Mouse (Mus musculus): ENCODE results near the gene Mrps35. TPM values are rescaled to one million over a fixed set of nuclear protein-coding genes. Genes with fewer than 3 reads are reported as not detected.

Gene Mrps35
- total and polyA plus RNA-seq, 2 experiments from 2014 or later = 17.6 to 196 TPM

DNA sequence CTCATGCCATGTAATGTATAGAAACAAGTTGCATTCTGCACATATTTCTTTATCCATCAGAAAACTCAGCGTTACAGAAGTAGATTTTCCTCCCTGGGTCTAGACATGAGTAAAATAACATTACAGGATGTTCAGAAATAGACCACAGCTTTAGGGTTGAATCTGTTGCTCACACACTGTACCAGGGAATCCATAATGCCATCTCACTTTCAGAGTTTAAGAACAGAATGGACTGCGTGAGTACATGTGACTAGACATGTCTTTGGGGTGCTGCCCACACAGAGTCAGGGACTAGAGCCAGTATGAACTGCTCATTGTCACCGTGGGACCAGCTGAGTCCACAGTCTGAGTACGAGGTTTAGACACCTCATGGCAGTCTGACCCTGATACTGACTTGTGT lies 43.9 kb upstream of the Mrps35 start:
- Histone ChIP-seq H3K4me3 (ENCODE audit: low read depth, low read length) (no peak overlapping the region), H3K36me3 (replicated peaks; ENCODE audit: control insufficient read depth, insufficient read depth, low read length) (peaks cover 63% of the 10 kb centered on the region), H3K4me1 (ENCODE audit: control insufficient read depth, insufficient read depth) (no peaks in the 10 kb centered on the region), H3K27me3 (ENCODE audit: control insufficient read depth, insufficient read depth, low read length) (no peaks in the 10 kb centered on the region), H3K27ac (ENCODE audit: low read depth) (no peak overlapping the region), H3K4me2 (ENCODE audit: low read depth, low read length) (no peak overlapping the region), H3K9ac (replicated peaks; ENCODE audit: low read depth, low read length) (no peak overlapping the region), H3K9me3 (replicated peaks; ENCODE audit: control insufficient read depth, low read length) (no peaks in the 10 kb centered on the region)
- 87% methylated on average over 4 of the region's 4 CpGs for WGBS
- TF ChIP-seq EP300 (IDR thresholded peaks at IDR 0.05; ENCODE audit: low read depth) = no peak
- no peak for TF ChIP-seq CTCF (IDR thresholded peaks at IDR 0.05; ENCODE audit: low read depth)
- DNase-seq (ENCODE audit: low spot score) (no peak), ATAC-seq (ENCODE audit: insufficient read depth, low read depth) (no peak)

DNA sequence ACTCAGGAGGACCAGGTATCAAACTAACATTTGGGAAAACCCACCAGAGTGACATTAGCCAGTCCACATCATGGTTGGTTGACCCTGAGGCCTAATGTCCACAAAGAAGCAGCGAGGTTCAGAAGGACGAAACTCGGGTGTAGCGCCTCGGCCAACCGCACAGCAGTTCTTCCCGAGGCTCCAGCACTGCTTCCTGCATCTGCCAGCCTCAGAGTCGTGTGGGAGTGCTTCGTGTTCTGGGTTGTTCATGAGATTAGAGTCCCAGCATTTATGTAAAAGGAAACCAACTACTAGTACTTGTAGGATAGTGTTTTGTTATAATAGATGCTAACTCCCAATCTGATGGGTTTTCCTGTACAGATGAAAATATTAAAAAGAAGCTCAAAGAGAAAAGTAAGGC lies 43.3 kb upstream of the Mrps35 start:
- H3K27ac ChIP-seq (ENCODE audit: low read depth) = no peak overlapping the region
- no peaks in the 10 kb centered on the region for H3K4me1 ChIP-seq (ENCODE audit: control insufficient read depth, insufficient read depth)
- ATAC-seq (ENCODE audit: insufficient read depth, low read depth) (no peak), DNase-seq (ENCODE audit: low spot score) (no peak)
- H3K36me3 ChIP-seq (replicated peaks; ENCODE audit: control insufficient read depth, insufficient read depth, low read length) = peaks cover 65% of the 10 kb centered on the region
- no peak overlapping the region for H3K9ac ChIP-seq (replicated peaks; ENCODE audit: low read depth, low read length)
- no peak overlapping the region for H3K4me3 ChIP-seq (ENCODE audit: low read depth, low read length)
- TF ChIP-seq EP300 (IDR thresholded peaks at IDR 0.05; ENCODE audit: low read depth) (no peak), CTCF (IDR thresholded peaks at IDR 0.05; ENCODE audit: low read depth) (no peak)
- WGBS = 83% methylated on average over 9 of the region's 9 CpGs
- H3K9me3 ChIP-seq (replicated peaks; ENCODE audit: control insufficient read depth, low read length) = no peaks in the 10 kb centered on the region
- H3K4me2 ChIP-seq (ENCODE audit: low read depth, low read length) = no peak overlapping the region
- no peaks in the 10 kb centered on the region for H3K27me3 ChIP-seq (ENCODE audit: control insufficient read depth, insufficient read depth, low read length)

DNA sequence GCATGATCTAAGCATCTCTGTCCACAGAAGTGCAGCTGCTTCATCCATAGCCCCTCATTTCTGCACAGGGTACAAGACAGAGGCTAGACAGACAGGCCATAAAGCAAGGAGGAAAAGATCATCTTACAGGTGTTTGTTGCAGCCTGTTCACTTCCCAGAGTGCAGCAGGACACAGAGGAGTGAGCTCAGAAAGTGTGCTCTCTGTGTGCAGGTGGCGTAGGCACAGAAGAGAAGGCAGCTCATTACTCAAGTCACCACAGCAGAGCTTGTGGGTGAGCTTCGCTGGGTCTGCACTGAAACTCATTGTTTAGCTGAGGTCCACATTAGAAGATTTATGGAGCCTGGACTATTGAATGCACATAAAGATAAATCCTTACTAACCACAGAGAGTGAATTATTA lies 42.8 kb upstream of the Mrps35 start:
- no peak for DNase-seq (ENCODE audit: low spot score)
- no peak for TF ChIP-seq CTCF (IDR thresholded peaks at IDR 0.05; ENCODE audit: low read depth)
- no peak for TF ChIP-seq EP300 (IDR thresholded peaks at IDR 0.05; ENCODE audit: low read depth)
- no peaks in the 10 kb centered on the region for H3K4me1 ChIP-seq (ENCODE audit: control insufficient read depth, insufficient read depth)
- H3K4me2 ChIP-seq (ENCODE audit: low read depth, low read length) = no peak overlapping the region
- WGBS = 90% methylated on average over 2 of the region's 2 CpGs
- no peak overlapping the region for H3K4me3 ChIP-seq (ENCODE audit: low read depth, low read length)
- H3K27ac ChIP-seq (ENCODE audit: low read depth) = no peak overlapping the region
- no peaks in the 10 kb centered on the region for H3K9me3 ChIP-seq (replicated peaks; ENCODE audit: control insufficient read depth, low read length)
- no peak overlapping the region for H3K9ac ChIP-seq (replicated peaks; ENCODE audit: low read depth, low read length)
- no peak for ATAC-seq (ENCODE audit: insufficient read depth, low read depth)
- H3K36me3 ChIP-seq (replicated peaks; ENCODE audit: control insufficient read depth, insufficient read depth, low read length) = peaks cover 65% of the 10 kb centered on the region
- H3K27me3 ChIP-seq (ENCODE audit: control insufficient read depth, insufficient read depth, low read length) = no peaks in the 10 kb centered on the region

DNA sequence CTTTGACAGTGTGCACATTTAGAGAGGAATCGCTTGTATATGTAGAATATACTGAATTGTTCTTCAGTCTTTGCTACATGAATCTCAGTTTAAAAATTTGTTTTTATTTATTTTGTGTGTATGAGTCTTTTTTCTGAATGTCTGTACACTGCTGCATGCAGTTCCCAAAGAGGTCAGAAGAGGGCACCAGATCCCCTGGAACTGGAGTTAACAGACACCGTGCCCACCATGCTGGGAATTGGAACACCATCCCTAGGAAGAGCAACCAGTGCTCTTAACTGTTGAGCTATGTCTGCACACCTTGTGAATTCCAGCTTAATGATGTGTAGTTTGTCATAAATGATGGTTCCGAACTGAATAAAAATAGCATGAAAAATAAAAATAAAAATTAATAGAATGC lies 34.4 kb upstream of the Mrps35 start:
- peaks cover 62% of the 10 kb centered on the region for H3K36me3 ChIP-seq (replicated peaks; ENCODE audit: control insufficient read depth, insufficient read depth, low read length)
- no peak overlapping the region for H3K4me3 ChIP-seq (ENCODE audit: low read depth, low read length)

DNA sequence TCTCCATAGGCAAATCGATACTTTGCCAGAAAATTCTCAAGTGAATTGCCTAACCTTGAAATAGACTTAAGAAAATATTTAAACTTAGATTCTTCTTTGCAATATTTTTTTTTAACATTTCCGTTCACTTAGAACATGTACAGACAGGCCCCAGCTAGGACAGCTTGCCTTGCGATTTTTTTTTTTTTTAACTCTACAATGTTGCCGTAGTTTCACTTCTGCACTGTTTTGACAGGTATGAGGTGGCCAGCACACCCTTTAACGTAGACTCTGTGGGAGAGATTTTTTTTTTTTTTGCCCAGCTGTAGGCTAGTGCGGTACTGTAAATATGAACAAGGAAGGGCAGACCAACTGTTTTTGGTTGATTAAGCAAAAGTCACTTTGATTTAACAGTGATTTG lies 32.2 kb upstream of the Mrps35 start:
- Histone ChIP-seq H3K27me3 (ENCODE audit: control insufficient read depth, insufficient read depth, low read length) (no peaks in the 10 kb centered on the region), H3K4me1 (ENCODE audit: control insufficient read depth, insufficient read depth) (no peaks in the 10 kb centered on the region), H3K27ac (ENCODE audit: low read depth) (no peak overlapping the region), H3K9ac (replicated peaks; ENCODE audit: low read depth, low read length) (no peak overlapping the region), H3K9me3 (replicated peaks; ENCODE audit: control insufficient read depth, low read length) (no peaks in the 10 kb centered on the region), H3K4me2 (ENCODE audit: low read depth, low read length) (no peak overlapping the region), H3K36me3 (replicated peaks; ENCODE audit: control insufficient read depth, insufficient read depth, low read length) (peaks cover 61% of the 10 kb centered on the region), H3K4me3 (ENCODE audit: low read depth, low read length) (no peak overlapping the region)
- no peak for DNase-seq (ENCODE audit: low spot score)
- TF ChIP-seq CTCF (IDR thresholded peaks at IDR 0.05; ENCODE audit: low read depth) = no peak
- TF ChIP-seq EP300 (IDR thresholded peaks at IDR 0.05; ENCODE audit: low read depth) = no peak
- 81% methylated on average over 6 of the region's 6 CpGs for WGBS
- no peak for ATAC-seq (ENCODE audit: insufficient read depth, low read depth)

More for the DNA sequence above, 34.4 kb upstream of the Mrps35 start:
- Histone ChIP-seq H3K9ac (replicated peaks; ENCODE audit: low read depth, low read length) (no peak overlapping the region), H3K4me1 (ENCODE audit: control insufficient read depth, insufficient read depth) (no peaks in the 10 kb centered on the region), H3K9me3 (replicated peaks; ENCODE audit: control insufficient read depth, low read length) (no peaks in the 10 kb centered on the region), H3K27ac (ENCODE audit: low read depth) (no peak overlapping the region), H3K4me2 (ENCODE audit: low read depth, low read length) (no peak overlapping the region), H3K27me3 (ENCODE audit: control insufficient read depth, insufficient read depth, low read length) (no peaks in the 10 kb centered on the region)
- TF ChIP-seq EP300 (IDR thresholded peaks at IDR 0.05; ENCODE audit: low read depth) (no peak), CTCF (IDR thresholded peaks at IDR 0.05; ENCODE audit: low read depth) (peak; percentile 69)
- no peak for DNase-seq (ENCODE audit: low spot score)
- no peak for ATAC-seq (ENCODE audit: insufficient read depth, low read depth)
- WGBS = 76% methylated on average over 3 of the region's 3 CpGs

DNA sequence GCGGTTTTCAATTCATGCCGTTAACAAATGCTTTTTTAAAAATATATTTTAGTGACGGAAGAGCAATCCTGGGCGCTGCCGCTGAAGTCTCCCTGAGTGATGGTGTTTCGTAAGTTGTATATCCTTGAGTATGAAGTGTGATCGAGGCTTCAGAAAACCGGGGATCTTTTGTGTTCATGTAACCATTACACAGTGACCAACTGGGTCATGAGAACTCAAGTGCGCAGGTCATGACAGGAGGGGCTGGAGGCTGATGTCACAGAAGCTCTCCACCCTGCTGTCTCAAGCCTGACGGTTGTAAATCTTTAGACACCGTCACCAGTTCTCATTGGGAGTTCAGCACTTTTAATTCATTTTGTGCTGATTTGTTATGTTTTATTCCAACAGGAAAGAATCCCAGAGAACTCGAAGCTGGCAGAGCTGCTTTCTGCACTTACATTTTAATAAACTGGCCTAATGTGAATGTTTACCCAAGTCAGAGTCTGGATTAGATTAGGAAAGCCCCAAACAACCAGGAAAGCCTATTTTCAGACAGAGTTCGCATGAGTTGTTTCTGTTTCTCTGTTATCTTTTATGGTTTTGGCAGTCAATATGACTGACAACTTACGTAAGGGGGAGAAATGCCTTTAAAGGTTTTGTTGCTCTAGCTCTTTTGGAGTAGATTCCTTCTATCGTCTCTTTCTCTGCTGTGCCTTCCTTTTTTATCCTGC lies 31.6 kb upstream of the Mrps35 start:
- Histone ChIP-seq H3K27ac (ENCODE audit: low read depth) (peak overlapping the region; percentile 1; the same call in 1 of the 2 replicates), H3K9me3 (replicated peaks; ENCODE audit: control insufficient read depth, low read length) (no peaks in the 10 kb centered on the region), H3K4me2 (ENCODE audit: low read depth, low read length) (no peak overlapping the region), H3K36me3 (replicated peaks; ENCODE audit: control insufficient read depth, insufficient read depth, low read length) (peaks cover 58% of the 10 kb centered on the region), H3K9ac (replicated peaks; ENCODE audit: low read depth, low read length) (no peak overlapping the region), H3K27me3 (ENCODE audit: control insufficient read depth, insufficient read depth, low read length) (no peaks in the 10 kb centered on the region), H3K4me1 (ENCODE audit: control insufficient read depth, insufficient read depth) (no peaks in the 10 kb centered on the region), H3K4me3 (ENCODE audit: low read depth, low read length) (no peak overlapping the region)
- 80% methylated on average over 15 of the region's 15 CpGs for WGBS
- DNase-seq (ENCODE audit: low spot score) = no peak
- no peak for ATAC-seq (ENCODE audit: insufficient read depth, low read depth)
- TF ChIP-seq EP300 (IDR thresholded peaks at IDR 0.05; ENCODE audit: low read depth) (no peak), CTCF (IDR thresholded peaks at IDR 0.05; ENCODE audit: low read depth) (no peak)
